Mouse (Mus musculus): ENCODE data around the gene Gm49384. TPM values are rescaled to one million over a fixed set of nuclear protein-coding genes. Genes with fewer than 3 reads are reported as not detected.

Gm49384 gene
- total RNA-seq, 2 experiments from 2014 or later: 3.5 to 5.1 TPM

DNA sequence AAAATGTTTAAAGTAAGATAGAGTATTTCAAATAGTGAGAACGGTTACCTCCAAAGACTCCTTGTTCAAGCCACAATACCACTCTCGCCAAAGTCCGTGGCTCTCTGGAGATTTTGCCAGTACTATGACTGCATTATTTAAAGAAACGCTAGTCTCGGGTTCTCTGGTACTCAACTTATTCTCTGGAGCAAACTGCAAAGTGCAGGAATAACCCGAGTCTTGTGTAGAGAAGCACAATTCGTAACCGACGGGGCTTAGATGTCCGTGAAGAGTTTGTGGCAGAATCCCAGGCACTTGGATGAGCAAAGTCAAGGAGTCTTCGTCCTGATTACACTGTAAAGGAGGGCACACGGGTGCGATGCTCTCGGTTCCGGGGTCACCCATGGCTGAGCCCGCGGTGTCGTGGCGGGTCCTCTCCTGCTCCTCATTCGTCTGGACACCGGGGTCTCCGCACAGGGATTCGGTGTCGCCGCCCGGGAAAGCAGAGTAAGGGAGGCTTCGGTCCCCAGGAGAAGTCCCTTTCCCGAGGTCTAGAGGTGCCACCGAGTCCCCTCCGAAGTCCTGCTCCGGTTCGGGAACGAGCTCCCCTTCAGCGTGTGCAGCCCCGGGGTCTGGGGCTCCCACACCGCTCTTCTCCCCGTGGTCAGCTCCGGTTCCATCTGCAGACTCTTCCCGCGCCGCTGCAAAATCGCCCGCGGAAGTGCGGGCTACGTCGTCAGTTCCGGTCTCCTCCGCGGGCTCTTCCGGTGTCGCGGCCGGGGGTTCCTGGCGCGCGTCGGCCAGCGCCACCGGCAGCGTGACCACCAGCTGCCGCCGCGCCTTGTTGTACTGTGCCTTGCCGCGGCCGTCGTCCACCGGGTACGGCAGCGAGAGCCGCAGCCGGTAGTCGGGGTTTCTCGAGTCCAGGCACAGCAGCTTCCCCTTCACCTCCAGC, 7.4 kb downstream of the Gm49384 start, which contains the start of gene Gm49383:
Gene Gm49383, minus strand, starts transcription at position 661 of the 934 bp plus-strand sequence.
- H3K4me3 ChIP-seq: peak within 1 kb of the TSS; percentile 100
- peak; percentile 48 to 76 for DNase-seq (ENCODE audit: low spot score in 2 of 2)
- peak; percentile 34 for TF ChIP-seq CTCF (conservative IDR thresholded peaks at IDR 0.05)
- peak within 1 kb of the TSS; percentile 95 for H3K27ac ChIP-seq

DNA sequence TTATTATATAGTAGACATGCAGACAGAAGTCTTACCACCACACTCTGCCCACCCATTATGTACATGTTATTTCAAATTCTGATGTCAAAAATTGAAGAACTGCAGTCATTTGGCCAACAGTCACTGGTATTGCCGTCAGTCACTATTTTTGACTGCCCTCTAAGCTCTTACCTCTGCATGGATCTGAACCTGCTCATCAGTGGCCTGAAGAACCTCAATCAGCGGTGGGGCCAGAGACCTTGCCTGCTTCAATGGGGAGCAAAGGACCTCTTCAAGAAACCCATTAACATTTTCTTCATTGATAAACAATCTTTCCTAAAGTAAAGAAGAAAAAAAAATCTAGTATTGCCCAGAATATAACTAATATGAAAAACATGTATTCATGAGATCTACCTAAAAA, 11.4 kb downstream of the Gm49384 start:
- no peak for DNase-seq (ENCODE audit: low spot score in 2 of 2)
- TF ChIP-seq CTCF (conservative IDR thresholded peaks at IDR 0.05): no peak
- no peak overlapping the region for H3K4me3 ChIP-seq
- no peak overlapping the region for H3K27ac ChIP-seq

DNA sequence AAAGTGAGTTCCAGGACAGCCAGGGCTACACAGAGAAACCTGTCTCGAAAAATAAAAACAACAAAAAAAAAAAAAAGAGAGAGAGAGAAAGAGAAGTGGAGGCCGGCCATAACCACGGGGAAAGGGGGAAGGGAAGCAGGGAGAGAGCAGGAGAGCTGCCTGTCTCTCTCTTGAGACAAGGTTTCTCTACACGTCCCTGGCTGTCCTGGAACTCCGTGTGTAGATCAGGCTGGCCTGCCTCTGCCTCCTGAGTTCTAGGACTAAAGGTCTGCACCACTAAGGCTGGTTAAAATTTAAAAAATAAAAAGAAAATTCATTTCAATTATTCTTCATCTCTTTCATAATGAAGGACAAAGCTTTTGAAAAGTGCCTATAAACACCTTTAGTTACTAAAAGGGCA, 12.7 kb downstream of the Gm49384 start:
- H3K4me3 ChIP-seq: no peak overlapping the region
- DNase-seq (ENCODE audit: low spot score in 2 of 2): no peak
- no peak overlapping the region for H3K27ac ChIP-seq
- TF ChIP-seq CTCF (conservative IDR thresholded peaks at IDR 0.05): no peak

DNA sequence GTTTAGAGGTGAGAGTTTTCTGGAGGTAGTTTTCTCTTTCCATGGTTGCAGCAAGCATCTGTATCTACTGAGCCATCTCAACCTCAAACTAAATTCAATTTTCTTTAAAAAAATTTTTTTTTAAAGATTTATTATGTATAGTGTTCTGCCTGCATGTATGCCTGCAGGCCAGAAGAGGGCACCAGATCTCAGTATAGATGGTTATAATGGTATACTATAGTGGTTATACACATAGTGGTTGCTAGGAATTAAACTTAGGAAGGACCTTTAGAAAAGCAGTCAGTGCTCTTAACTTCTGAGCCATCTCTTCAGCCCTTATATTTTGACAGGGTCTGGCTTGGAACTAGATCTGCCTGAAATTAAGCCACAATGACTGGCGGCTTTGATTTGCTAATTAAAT, 13.5 kb downstream of the Gm49384 start:
- no peak for DNase-seq (ENCODE audit: low spot score in 2 of 2)
- peak; percentile 78 for TF ChIP-seq CTCF (conservative IDR thresholded peaks at IDR 0.05)
- Histone ChIP-seq H3K4me3 (no peak overlapping the region), H3K27ac (no peak overlapping the region)

DNA sequence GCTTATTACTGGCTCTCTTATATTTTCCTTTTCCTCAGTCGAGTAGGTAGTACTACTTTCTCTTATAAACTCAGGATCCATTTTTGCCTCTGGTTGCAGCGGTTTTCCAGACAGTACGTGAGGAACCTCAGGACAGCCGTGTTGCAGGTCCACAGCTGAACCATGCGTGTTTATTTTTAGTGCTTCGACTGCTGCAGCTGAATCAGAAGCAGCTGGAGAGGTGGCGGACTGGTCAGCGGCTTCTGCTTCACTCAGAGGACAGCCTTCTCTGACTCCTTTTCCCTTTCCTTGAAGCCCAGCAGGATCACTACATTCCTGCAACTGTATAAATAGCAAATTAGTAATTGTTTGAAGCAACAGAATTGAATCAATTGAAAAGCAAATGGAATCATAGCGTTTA, 14.0 kb downstream of the Gm49384 start:
- no peak overlapping the region for H3K27ac ChIP-seq
- no peak for TF ChIP-seq CTCF (conservative IDR thresholded peaks at IDR 0.05)
- DNase-seq (ENCODE audit: low spot score in 2 of 2): no peak
- H3K4me3 ChIP-seq: no peak overlapping the region

DNA sequence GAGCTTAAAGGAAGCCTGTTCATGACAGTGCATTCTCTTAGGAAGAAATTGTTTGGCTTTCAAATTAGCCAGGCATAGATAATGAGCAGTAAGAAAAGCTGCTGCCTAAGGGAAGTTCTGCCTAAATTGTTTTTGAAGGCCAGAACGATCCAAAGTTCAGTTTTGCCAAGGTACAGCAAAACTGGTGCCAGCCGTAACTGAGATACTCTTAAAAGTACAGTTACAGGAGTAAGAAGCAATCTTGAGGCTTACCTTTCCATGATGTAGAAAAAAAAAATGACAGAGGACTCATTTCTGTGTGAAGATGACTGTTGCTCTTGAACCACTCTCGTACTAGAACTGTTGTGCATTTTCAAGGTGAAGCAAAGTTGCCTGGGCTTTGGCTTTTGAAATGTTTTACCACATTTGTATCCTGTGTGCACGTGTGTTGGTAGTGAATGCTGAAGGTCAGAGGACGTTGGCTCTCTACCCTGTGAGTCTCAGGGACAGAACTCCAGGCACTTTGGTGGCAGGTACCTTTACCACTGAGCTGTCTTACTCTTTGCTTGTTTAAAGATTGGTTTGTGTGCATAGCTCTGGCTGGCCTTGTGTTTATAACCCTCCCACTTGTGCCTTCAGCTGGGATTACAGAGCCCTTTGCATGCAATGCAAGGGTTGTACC, 17.1 kb downstream of the Gm49384 start:
- no peak for DNase-seq (ENCODE audit: low spot score in 2 of 2)
- no peak for TF ChIP-seq CTCF (conservative IDR thresholded peaks at IDR 0.05)
- no peak overlapping the region for H3K4me3 ChIP-seq
- no peak overlapping the region for H3K27ac ChIP-seq

DNA sequence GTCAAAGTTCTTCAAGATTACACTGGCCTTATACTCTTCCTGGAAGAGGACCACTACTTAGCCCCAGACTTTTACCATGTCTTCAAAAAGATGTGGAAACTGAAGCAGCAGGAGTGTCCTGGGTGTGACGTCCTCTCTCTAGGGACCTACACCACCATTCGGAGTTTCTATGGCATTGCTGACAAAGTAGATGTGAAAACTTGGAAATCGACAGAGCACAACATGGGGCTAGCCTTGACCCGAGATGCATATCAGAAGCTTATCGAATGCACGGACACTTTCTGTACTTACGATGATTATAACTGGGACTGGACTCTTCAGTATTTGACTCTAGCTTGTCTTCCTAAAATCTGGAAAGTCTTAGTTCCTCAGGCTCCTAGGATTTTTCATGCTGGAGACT, 18.7 kb downstream of the Gm49384 start:
- DNase-seq (ENCODE audit: low spot score in 2 of 2): no peak
- peak overlapping the region; percentile 99 for H3K4me3 ChIP-seq
- no peak for TF ChIP-seq CTCF (conservative IDR thresholded peaks at IDR 0.05)
- H3K27ac ChIP-seq: no peak overlapping the region

DNA sequence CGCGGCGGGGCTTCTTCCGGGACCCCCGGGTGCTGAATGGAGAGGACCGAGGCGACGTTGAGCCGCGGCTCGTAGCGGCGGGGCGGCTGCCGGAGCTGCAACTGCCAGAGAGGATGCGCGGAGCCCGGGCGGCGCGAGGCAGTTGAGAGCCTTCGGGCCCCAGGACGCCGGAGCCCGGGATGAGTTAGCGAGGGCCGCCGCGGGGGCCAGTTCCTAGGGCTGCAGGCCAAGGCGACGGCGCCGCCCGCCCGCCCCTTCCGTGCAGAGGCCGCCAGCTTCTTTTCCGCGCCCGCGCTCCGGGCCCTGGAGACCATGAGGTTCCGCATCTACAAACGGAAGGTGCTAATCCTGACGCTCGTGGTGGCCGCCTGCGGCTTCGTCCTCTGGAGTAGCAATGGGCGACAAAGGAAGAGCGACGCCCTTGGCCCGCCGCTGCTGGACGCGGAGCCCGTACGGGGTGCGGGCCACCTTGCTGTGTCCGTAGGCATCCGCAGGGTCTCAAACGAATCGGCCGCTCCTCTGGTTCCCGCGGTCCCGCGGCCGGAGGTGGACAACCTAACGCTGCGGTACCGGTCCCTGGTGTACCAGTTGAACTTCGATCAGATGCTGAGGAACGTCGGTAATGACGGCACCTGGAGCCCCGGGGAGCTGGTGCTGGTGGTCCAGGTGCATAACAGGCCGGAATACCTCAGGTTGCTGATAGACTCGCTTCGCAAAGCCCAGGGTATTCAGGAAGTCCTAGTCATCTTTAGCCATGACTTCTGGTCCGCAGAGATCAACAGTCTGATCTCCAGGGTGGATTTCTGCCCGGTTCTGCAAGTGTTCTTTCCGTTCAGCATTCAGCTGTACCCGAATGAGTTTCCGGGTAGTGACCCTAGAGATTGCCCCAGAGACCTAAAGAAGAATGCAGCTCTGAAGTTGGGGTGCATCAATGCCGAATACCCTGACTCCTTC, 19.4 kb downstream of the Gm49384 start:
- Histone ChIP-seq H3K27ac (peak overlapping the region; percentile 97), H3K4me3 (peak overlapping the region; percentile 99)
- peak; percentile 11 to 48 for DNase-seq (ENCODE audit: low spot score in 2 of 2)
- no peak for TF ChIP-seq CTCF (conservative IDR thresholded peaks at IDR 0.05)

DNA sequence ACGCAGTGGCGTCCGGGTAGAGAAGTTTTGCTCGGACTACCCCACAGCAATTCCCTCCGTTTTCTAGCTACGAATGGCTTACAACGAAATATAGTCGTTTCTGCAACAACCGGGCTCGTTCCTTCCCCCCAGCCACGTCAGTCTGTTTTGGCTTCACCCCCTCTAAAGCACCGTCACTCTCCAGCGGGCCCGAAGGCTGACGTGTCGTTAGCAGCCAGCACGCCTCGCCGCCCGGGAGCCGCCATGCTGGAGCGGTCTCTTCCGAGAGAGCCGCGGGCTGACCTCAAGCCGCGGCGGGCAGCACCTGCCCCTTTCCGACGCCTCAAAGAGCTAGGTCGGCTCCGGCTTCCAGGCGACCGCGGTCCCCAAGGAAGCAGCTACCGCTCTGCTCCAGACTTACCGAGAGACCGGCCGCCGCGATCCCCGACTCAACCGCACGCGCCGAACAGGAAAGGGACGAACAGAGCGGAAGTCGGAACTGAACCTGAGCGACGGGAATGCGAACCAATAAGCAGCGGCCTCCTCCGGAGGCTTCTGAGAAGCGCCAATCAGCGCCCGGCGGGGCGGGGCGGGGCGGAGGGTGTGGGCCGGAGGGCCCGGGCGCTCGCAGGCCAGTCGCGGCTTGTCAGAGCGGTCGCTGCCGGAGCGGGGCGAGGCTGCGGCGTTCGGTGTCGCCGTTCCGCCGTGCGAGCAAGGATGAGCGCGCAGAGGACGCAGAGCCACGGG, 20.3 kb downstream of the Gm49384 start, which contains the start of the genes Rpl36al and Mgat2:
Gene Rpl36al, minus strand, starts transcription at position 501 of the 726 bp plus-strand sequence.
Gene Mgat2, plus strand, starts transcription at position 575 of the 726 bp plus-strand sequence.
- no peak; the same call in 1 of the 2 replicates for TF ChIP-seq CTCF (conservative IDR thresholded peaks at IDR 0.05)
- peak within 1 kb of the TSS; percentile 97 for H3K27ac ChIP-seq
- peak; percentile 97 to 98 for DNase-seq (ENCODE audit: low spot score in 2 of 2)
- peak within 1 kb of the TSS; percentile 99 for H3K4me3 ChIP-seq

DNA sequence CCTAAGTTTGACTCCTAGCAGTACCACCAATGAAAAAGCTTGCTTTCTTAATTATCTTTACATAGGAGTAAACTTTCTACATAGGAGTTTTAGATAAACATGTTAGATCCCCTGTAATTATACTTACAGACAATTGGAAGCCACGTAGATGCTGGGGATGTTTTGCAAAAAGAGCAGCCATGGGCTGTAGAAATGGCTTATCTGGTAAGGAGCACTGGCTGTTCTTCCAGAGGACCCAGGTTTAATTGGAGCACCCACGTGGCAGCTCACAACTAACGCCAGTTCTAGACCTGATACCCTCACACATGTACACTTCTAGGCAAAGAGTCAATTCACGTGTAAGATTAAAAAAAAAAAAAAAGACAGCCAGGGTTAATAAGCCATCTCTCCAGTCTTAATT, 22.3 kb downstream of the Gm49384 start:
- no peak for DNase-seq (ENCODE audit: low spot score in 2 of 2)
- Histone ChIP-seq H3K27ac (no peak overlapping the region), H3K4me3 (no peak overlapping the region)
- no peak for TF ChIP-seq CTCF (conservative IDR thresholded peaks at IDR 0.05)

DNA sequence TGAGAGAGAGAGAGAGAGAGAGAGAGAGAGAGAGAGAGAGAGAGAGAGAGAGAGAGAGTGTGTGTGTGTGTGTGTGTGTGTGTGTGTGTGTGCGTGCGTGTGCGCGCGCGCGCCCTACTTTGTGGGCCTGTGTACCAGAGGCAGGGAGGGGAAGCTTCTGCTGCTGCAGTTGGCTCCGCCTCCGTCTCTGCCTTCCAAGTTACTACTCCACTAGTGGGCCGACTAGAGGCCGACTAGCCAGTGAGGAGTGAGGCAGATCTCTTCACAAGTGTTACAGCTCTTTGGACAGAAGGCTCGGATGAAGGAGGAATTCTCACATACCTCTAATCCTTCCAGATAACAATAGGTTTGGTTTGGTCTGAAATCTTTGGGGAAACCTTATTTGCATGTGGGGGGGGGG, 24.7 kb downstream of the Gm49384 start:
- H3K27ac ChIP-seq: no peak overlapping the region
- TF ChIP-seq CTCF (conservative IDR thresholded peaks at IDR 0.05): no peak

DNA sequence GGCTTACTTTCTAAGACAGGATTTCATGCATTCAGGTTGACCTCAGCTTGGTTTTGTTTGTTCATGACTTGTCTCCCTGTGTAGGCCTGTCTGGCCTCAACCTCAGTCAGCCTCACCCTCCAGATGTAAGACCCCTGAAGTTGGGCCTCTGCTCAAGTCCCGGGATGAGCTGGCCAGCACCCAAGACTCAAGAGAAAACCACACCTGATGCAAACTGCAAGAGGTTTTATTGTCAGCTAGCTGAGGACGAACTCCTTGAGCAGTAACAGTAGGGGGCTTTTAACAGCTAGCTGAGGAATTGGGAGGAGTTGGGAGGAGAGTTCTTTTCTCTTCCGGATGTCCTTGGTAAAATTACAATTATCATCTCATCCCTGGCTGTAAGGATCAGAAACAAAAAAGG, 26.5 kb downstream of the Gm49384 start:
- DNase-seq (ENCODE audit: low spot score in 2 of 2): no peak
- TF ChIP-seq CTCF (conservative IDR thresholded peaks at IDR 0.05): no peak
- H3K27ac ChIP-seq: no peak overlapping the region
- no peak overlapping the region for H3K4me3 ChIP-seq

More for the DNA sequence above, 24.7 kb downstream of the Gm49384 start:
- H3K4me3 ChIP-seq: no peak overlapping the region
- DNase-seq (ENCODE audit: low spot score in 2 of 2): no peak
